ENCODE assay signal across 10 mouse cellular contexts in the genomic region with DNA sequence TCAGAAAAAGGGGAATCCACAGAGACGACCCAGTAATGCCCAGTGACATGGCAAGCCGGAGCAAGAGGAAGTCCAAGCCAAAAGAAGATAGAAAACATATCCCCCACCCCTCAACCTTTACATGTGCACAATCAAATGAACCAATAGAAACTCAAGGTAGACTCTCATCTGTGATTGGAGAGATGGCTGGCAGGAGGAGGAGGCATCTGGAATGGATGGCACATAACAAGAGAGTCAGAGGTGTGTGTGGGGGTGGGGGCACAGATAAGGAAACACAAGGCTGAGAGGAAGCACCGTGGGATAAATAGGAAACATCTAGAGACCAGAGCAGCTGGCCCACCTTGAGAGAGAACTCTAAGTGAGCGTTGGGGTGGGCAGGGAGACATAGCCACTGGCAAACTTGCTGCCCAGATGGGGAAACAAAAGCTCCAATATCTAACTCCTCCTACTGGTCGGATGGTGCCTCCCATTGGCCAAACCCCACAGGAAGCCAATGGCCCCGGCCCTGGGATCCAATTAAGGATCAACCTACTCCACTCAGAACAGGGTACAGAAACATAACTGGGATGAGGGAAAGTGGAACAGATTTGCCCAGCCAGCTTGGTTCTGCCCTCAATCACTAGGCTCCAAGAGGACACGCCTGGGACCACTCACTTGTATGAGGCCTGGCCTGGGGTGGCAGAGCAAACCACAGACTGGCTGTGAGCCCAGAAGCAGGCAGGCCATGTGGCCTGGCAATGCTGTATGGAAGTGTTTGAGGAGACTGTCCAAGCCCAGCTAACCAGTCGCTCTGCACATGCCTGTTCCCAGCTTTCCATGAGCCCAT.
DNase-seq lines count a peak whose midpoint lies in the region; ATAC-seq and TF ChIP-seq lines count a peak whose summit lies in the region.
"Had no signal": no experiment of that assay in that cellular context is flagged by ENCODE, and none has a peak within 500 bp of the region (broad histone marks: within the 10 kb centered on the region; RNA-seq: fewer than 3 reads in every experiment).

No protein-coding gene starts in this region.

- H3K9ac ChIP-seq in heart, embryonic 13.5 days = no peak overlapping the region
- no peak overlapping the region for H3K9ac ChIP-seq in heart, postnatal 0 days (replicated peaks; ENCODE audit: low read depth, low read length)
- H3K9ac ChIP-seq: embryonic facial prominence, embryonic 12.5 days had no signal

- no peaks in the 10 kb centered on the region for H3K9me3 ChIP-seq in heart, embryonic 13.5 days
- H3K9me3 ChIP-seq in heart, postnatal 0 days (replicated peaks; ENCODE audit: control insufficient read depth, low read length) = no peaks in the 10 kb centered on the region
- H3K9me3 ChIP-seq: embryonic facial prominence, embryonic 12.5 days had no signal

- no peak for TF ChIP-seq CTCF in heart, postnatal 0 days (IDR thresholded peaks at IDR 0.05; ENCODE audit: low read depth)
- no peak for TF ChIP-seq CTCF in left cerebral cortex, adult 2 months (IDR thresholded peaks at IDR 0.05)

- no peak overlapping the region for H3K4me3 ChIP-seq in heart, embryonic 13.5 days
- H3K4me3 ChIP-seq in heart, postnatal 0 days (ENCODE audit: low read depth, low read length) = no peak overlapping the region
- H3K4me3 ChIP-seq in left cerebral cortex, adult 2 months = no peak overlapping the region
- H3K4me3 ChIP-seq: embryonic facial prominence, embryonic 12.5 days had no signal

- no peak for TF ChIP-seq EP300 in heart, postnatal 0 days (IDR thresholded peaks at IDR 0.05; ENCODE audit: low read depth)

- ATAC-seq in heart, embryonic 13.5 days (ENCODE audit: extremely low read depth, insufficient number of reproducible peaks, low FRiP score, low TSS enrichment) = no peak
- peak; percentile 70 for ATAC-seq in heart, postnatal 0 days (ENCODE audit: insufficient read depth, low read depth)
- ATAC-seq in monocyte, adult 5-6 weeks (replicated peaks; ENCODE audit: insufficient number of reproducible peaks, low FRiP score, low TSS enrichment, poor library complexity, severe bottlenecking) = no peak
- ATAC-seq: midbrain, embryonic 16.5 days had no signal

- WGBS in heart, embryonic 13.5 days = 49% methylated on average over 8 of the region's 8 CpGs
- 47% methylated on average over 8 of the region's 8 CpGs for WGBS in heart, postnatal 0 days

- H3K27me3 ChIP-seq in heart, embryonic 13.5 days (replicated peaks) = peaks cover 53% of the 10 kb centered on the region
- H3K27me3 ChIP-seq in heart, postnatal 0 days (ENCODE audit: control insufficient read depth, insufficient read depth, low read length) = peaks cover 4% of the 10 kb centered on the region; the same call in 1 of the 2 replicates

- DNase-seq in heart, postnatal 25 days (ENCODE audit: low spot score) = no peak
- DNase-seq in thymus, postnatal 0 days (ENCODE audit: low spot score) = peak; percentile 18
- no peak for DNase-seq in thymus, postnatal 25 days
- peak; percentile 38 for DNase-seq in heart, postnatal 0 days (ENCODE audit: low spot score)
- no peak for DNase-seq in kidney, postnatal 4 days
- DNase-seq in left cerebral cortex, adult 2 months (ENCODE audit: extremely low spot score in 1 of 2, low spot score in 2 of 2) = no peak

- intact Hi-C loops in heart, postnatal 25 days (cut with DNase I) = loop anchor here (10.0 kb wide), 2 partner anchors 137 to 273 kb away; no protein-coding TSS in a partner anchor
- intact Hi-C loops in left cerebral cortex, adult 2 months (cut with DNase I) = loop anchor here (5.0 to 10.0 kb wide), 2 partner anchors 167 to 280 kb away; no protein-coding TSS in a partner anchor

- peaks cover 35% of the 10 kb centered on the region for H3K4me1 ChIP-seq in heart, embryonic 13.5 days
- no peaks in the 10 kb centered on the region for H3K4me1 ChIP-seq in heart, postnatal 0 days (ENCODE audit: control insufficient read depth, insufficient read depth)

- H3K36me3 ChIP-seq in heart, embryonic 13.5 days = no peaks in the 10 kb centered on the region
- H3K36me3 ChIP-seq in heart, postnatal 0 days (replicated peaks; ENCODE audit: control insufficient read depth, insufficient read depth, low read length) = no peaks in the 10 kb centered on the region
- H3K36me3 ChIP-seq: embryonic facial prominence, embryonic 12.5 days had no signal

- H3K4me2 ChIP-seq in heart, embryonic 13.5 days = no peak overlapping the region
- H3K4me2 ChIP-seq in heart, postnatal 0 days (ENCODE audit: low read depth, low read length) = no peak overlapping the region
- H3K4me2 ChIP-seq: embryonic facial prominence, embryonic 12.5 days had no signal

- peak overlapping the region; percentile 15; the same call in 1 of the 2 replicates for H3K27ac ChIP-seq in heart, embryonic 13.5 days (replicated peaks)
- H3K27ac ChIP-seq in heart, postnatal 0 days (ENCODE audit: low read depth) = no peak overlapping the region
- no peak overlapping the region for H3K27ac ChIP-seq in left cerebral cortex, adult 2 months
- H3K27ac ChIP-seq: embryonic facial prominence, embryonic 12.5 days had no signal

Comparison
In these comparisons a context has a peak if more than half of its experiments do, and no peak if none do; other contexts are left out.
1. DNase-seq: peak in thymus, postnatal 0 days (single experiment) and heart, postnatal 0 days (single experiment); none in heart, postnatal 25 days (single experiment), thymus, postnatal 25 days (single experiment), kidney, postnatal 4 days (0 of 2) and left cerebral cortex, adult 2 months (0 of 2).